ENCODE assay signal across 9 mouse cellular contexts in the genomic region with DNA sequence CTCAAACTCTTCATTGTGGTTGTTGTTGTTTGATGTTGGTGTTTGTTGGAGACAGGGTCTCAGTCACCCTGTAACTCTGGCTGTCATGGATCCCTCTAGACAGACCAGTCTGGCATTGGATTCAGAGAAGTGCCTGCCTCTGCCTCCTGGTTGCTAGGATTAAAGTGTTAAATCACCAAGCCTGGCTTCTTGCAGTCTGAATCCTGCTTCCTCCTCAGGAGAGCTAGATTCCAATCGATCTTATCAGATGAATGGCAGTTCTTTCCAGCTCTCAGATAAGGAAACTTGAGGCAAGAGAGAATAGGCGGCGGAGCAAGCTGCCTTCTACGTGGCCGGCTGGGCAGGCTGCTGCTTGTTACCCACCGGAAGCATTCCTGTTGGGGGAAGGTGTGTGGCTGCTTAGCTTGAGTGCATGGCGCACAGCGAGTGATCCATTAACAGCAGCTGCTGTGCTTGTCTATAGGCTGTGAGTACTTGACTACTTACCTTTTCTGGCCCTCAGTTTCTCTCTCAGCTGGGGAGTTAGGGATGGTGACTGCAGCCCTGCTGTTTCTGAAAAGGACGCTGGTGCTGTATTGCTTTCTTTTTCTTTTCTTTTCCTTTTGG. TPM values are rescaled to one million over a fixed set of nuclear protein-coding genes. Genes with fewer than 3 reads are reported as not detected.
DNase-seq lines count a peak whose midpoint lies in the region; ATAC-seq and TF ChIP-seq lines count a peak whose summit lies in the region.
"Had no signal": no experiment of that assay in that cellular context is flagged by ENCODE, and none has a peak within 500 bp of the region (broad histone marks: within the 10 kb centered on the region; RNA-seq: fewer than 3 reads in every experiment).

No protein-coding gene starts in this region.

- peaks cover 32% of the 10 kb centered on the region for H3K36me3 ChIP-seq in heart, adult 2 months (ENCODE audit: control insufficient read depth, insufficient read depth, low read length)
- peaks cover 25% of the 10 kb centered on the region for H3K36me3 ChIP-seq in neural tube, embryonic 13.5 days
- H3K36me3 ChIP-seq in neural tube, embryonic 15.5 days: peaks cover 11% of the 10 kb centered on the region; the same call in 1 of the 2 replicates
- peaks cover 10% of the 10 kb centered on the region; the same call in 1 of the 2 replicates for H3K36me3 ChIP-seq in embryonic facial prominence, embryonic 14.5 days (ENCODE audit: control insufficient read depth, insufficient read depth, low read length)
- H3K36me3 ChIP-seq: liver, embryonic 15.5 days had no signal

- H3K4me3 ChIP-seq in heart, adult 2 months: no peak overlapping the region
- H3K4me3 ChIP-seq in neural tube, embryonic 13.5 days: no peak overlapping the region
- no peak overlapping the region for H3K4me3 ChIP-seq in neural tube, embryonic 15.5 days (replicated peaks)
- H3K4me3 ChIP-seq in embryonic facial prominence, embryonic 14.5 days (ENCODE audit: low read depth, low read length): no peak overlapping the region
- H3K4me3 ChIP-seq: liver, embryonic 15.5 days had no signal

- TF ChIP-seq EP300 in heart, adult 2 months (IDR thresholded peaks at IDR 0.05; ENCODE audit: insufficient read depth, low read depth, low read length): no peak

- no peak for TF ChIP-seq CTCF in heart, adult 2 months (IDR thresholded peaks at IDR 0.05)

- TF ChIP-seq POLR2A in heart, adult 2 months (IDR thresholded peaks at IDR 0.05; ENCODE audit: insufficient read depth, low read depth, low read length): no peak

- no peaks in the 10 kb centered on the region for H3K79me2 ChIP-seq in heart, adult 2 months (replicated peaks; ENCODE audit: control insufficient read depth, insufficient read depth, low read length)

- no peaks in the 10 kb centered on the region for H3K27me3 ChIP-seq in heart, adult 2 months (ENCODE audit: control insufficient read depth, insufficient read depth, low read length)
- H3K27me3 ChIP-seq in neural tube, embryonic 13.5 days: no peaks in the 10 kb centered on the region; the same call in 1 of the 2 replicates
- H3K27me3 ChIP-seq in neural tube, embryonic 15.5 days (replicated peaks): no peaks in the 10 kb centered on the region
- no peaks in the 10 kb centered on the region for H3K27me3 ChIP-seq in embryonic facial prominence, embryonic 14.5 days (replicated peaks; ENCODE audit: control insufficient read depth, insufficient read depth, low read length)

- WGBS in heart, adult 2 months: 51% methylated on average over 9 of the region's 9 CpGs
- WGBS in neural tube, embryonic 13.5 days: 44% methylated on average over 9 of the region's 9 CpGs
- WGBS in neural tube, embryonic 15.5 days: 54% methylated on average over 9 of the region's 9 CpGs
- whole genome bisulfite sequencing in embryonic facial prominence, embryonic 14.5 days: 43% methylated on average over 9 of the region's 9 CpGs

- DNase-seq in heart, adult 2 months: no peak
- no peak for DNase-seq in heart, postnatal 25 days (ENCODE audit: low spot score)
- DNase-seq in embryonic facial prominence, embryonic 14.5 days (ENCODE audit: low spot score): peak; percentile 65
- DNase-seq in thymus, postnatal 4 days: peak; percentile 68
- no peak for DNase-seq in layer of hippocampus, postnatal 10 days (ENCODE audit: low spot score in 2 of 2)
- DNase-seq in cerebellum, postnatal 10 days: no peak

- ATAC-seq in neural tube, embryonic 13.5 days (ENCODE audit: low read depth): no peak
- ATAC-seq in neural tube, embryonic 15.5 days (ENCODE audit: low FRiP score): no peak
- ATAC-seq in embryonic facial prominence, embryonic 14.5 days (ENCODE audit: low read depth): no peak

- intact Hi-C loops in heart, adult 2 months (cut with DNase I): loop anchor here (5.0 kb wide), 2 partner anchors 72 to 117 kb away; a partner anchor contains a TSS
- intact Hi-C loops in heart, postnatal 25 days (cut with DNase I): no loop called here

- H3K9ac ChIP-seq in heart, adult 2 months (ENCODE audit: low read depth, low read length): peak overlapping the region; percentile 28; the same call in 1 of the 2 replicates
- 0 out of 2 replicates have a peak overlapping the region, but pooled peaks have one; percentile 26 for H3K9ac ChIP-seq in neural tube, embryonic 13.5 days
- H3K9ac ChIP-seq in neural tube, embryonic 15.5 days (replicated peaks): no peak overlapping the region
- no peak overlapping the region for H3K9ac ChIP-seq in embryonic facial prominence, embryonic 14.5 days (ENCODE audit: low read depth, low read length)
- H3K9ac ChIP-seq: liver, embryonic 15.5 days had no signal

- H3K4me1 ChIP-seq in heart, adult 2 months (ENCODE audit: control insufficient read depth, insufficient read depth, low read length): peaks cover 44% of the 10 kb centered on the region
- H3K4me1 ChIP-seq in neural tube, embryonic 13.5 days (replicated peaks): peaks cover 64% of the 10 kb centered on the region
- peaks cover 54% of the 10 kb centered on the region for H3K4me1 ChIP-seq in neural tube, embryonic 15.5 days
- H3K4me1 ChIP-seq in embryonic facial prominence, embryonic 14.5 days (ENCODE audit: control insufficient read depth, insufficient read depth, low read length): peaks cover 32% of the 10 kb centered on the region

- H3K9me3 ChIP-seq in neural tube, embryonic 13.5 days: no peaks in the 10 kb centered on the region
- H3K9me3 ChIP-seq in neural tube, embryonic 15.5 days (replicated peaks): no peaks in the 10 kb centered on the region
- H3K9me3 ChIP-seq in embryonic facial prominence, embryonic 14.5 days (ENCODE audit: control insufficient read depth, low read length): no peaks in the 10 kb centered on the region
- H3K9me3 ChIP-seq: liver, embryonic 15.5 days had no signal

- H3K4me2 ChIP-seq in neural tube, embryonic 13.5 days: no peak overlapping the region
- no peak overlapping the region for H3K4me2 ChIP-seq in neural tube, embryonic 15.5 days
- no peak overlapping the region for H3K4me2 ChIP-seq in embryonic facial prominence, embryonic 14.5 days (ENCODE audit: low read depth, low read length)
- H3K4me2 ChIP-seq: liver, embryonic 15.5 days had no signal

- peak overlapping the region; percentile 94 for H3K27ac ChIP-seq in heart, adult 2 months
- no peak overlapping the region for H3K27ac ChIP-seq in neural tube, embryonic 13.5 days (replicated peaks)
- H3K27ac ChIP-seq in neural tube, embryonic 15.5 days (replicated peaks): no peak overlapping the region
- no peak overlapping the region for H3K27ac ChIP-seq in embryonic facial prominence, embryonic 14.5 days (replicated peaks; ENCODE audit: low read depth, low read length)
- H3K27ac ChIP-seq: liver, embryonic 15.5 days had no signal

RNA-seq across cellular contexts. Expression of a gene that starts 4.6 kb away (rescaled TPM):
- total RNA-seq in heart, adult 2 months (2021): 10 to 100 TPM; 29.4 to 36.4 TPM
- polyA plus RNA-seq in heart, adult 2 months (2012; rRNA removed): 29.5 and 36.2 TPM in 2 replicates
- 10 to 100 TPM; 39.4 to 42.4 TPM for total RNA-seq in heart, postnatal 25 days (2021)
- 26.5 and 29.7 TPM in 2 replicates for polyA plus RNA-seq in neural tube, embryonic 13.5 days (2015; fragmentation: Nextera tagmentation; extraction: Ambion mirVana)
- polyA plus RNA-seq in neural tube, embryonic 15.5 days (2015; fragmentation: Nextera tagmentation; extraction: Ambion mirVana): 28.7 and 35.3 TPM in 2 replicates
- 14.4 and 16.2 TPM in 2 replicates for polyA plus RNA-seq in embryonic facial prominence, embryonic 14.5 days (2014; fragmentation: Nextera tagmentation; extraction: Ambion mirVana)
- total RNA-seq in layer of hippocampus, postnatal 10 days (2021): 10 to 100 TPM; 27.0 to 27.4 TPM

RNA-seq across cellular contexts. Expression of a gene that starts 46.1 kb away (rescaled TPM):
- total RNA-seq in heart, adult 2 months (2021): 10 to 100 TPM; 19.4 to 30.8 TPM
- polyA plus RNA-seq in heart, adult 2 months (2012; rRNA removed): 16.3 and 19.9 TPM in 2 replicates
- total RNA-seq in heart, postnatal 25 days (2021): 10 to 100 TPM; 25.6 to 26.4 TPM
- 62.2 and 69.6 TPM in 2 replicates for polyA plus RNA-seq in neural tube, embryonic 13.5 days (2015; fragmentation: Nextera tagmentation; extraction: Ambion mirVana)
- polyA plus RNA-seq in neural tube, embryonic 15.5 days (2015; fragmentation: Nextera tagmentation; extraction: Ambion mirVana): 39.5 and 49.2 TPM in 2 replicates
- 35.3 and 41.0 TPM in 2 replicates for polyA plus RNA-seq in embryonic facial prominence, embryonic 14.5 days (2014; fragmentation: Nextera tagmentation; extraction: Ambion mirVana)
- total RNA-seq in layer of hippocampus, postnatal 10 days (2021): 10 to 100 TPM; 54.0 to 57.7 TPM

Comparison
In these comparisons a context has a peak if more than half of its experiments do, and no peak if none do; other contexts are left out.
1. H3K9ac ChIP-seq: peak in heart, adult 2 months (single experiment) and neural tube, embryonic 13.5 days (single experiment); none in neural tube, embryonic 15.5 days (single experiment) and embryonic facial prominence, embryonic 14.5 days (single experiment).
2. DNase-seq: peak in embryonic facial prominence, embryonic 14.5 days (single experiment) and thymus, postnatal 4 days (single experiment); none in heart, adult 2 months (0 of 2), heart, postnatal 25 days (single experiment), layer of hippocampus, postnatal 10 days (0 of 2) and cerebellum, postnatal 10 days (0 of 2).